Comparison of ENCODE assay signal across 8 mouse cellular contexts in the genomic region with DNA sequence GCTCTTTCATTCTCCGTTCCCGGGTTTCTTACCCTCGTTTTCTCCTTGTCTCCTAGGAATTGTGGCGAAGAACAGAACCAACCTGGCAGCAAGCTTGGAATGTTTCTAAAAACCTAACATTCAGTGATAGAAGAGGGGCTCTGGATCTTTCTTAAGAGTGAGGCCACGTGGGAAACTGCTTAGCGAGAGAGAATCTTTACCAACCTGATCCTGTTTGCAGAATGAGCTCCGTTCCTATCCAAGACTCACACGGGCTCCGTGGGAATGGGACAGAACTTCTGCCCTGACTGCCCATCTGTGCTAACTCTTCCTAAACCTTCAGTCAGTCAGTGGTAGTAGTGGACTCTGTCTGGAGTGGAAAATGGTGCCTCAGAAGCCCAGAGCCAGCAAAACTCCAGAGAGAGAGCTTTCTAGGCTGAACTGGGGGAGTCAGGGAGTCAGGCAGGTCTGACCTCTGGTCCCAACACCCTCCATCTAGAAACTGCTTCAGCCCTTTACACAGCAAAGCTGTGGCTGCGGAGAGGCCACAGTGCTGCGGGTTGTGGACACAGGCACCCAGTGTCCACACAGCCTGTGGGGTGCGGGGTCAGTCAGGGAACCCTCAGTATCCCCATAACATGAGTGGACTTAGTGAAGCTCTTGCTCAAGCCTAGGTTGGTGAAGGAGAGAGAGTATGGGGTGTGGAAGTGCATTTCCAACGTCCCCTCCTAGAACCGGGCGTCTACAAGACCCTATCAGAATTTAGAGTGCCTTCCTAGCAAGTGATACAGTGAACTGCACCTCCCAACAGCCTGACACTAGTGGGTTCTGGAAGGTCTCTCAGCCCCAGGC. TPM values are rescaled to one million over a fixed set of nuclear protein-coding genes. Genes with fewer than 3 reads are reported as not detected.
DNase-seq lines count a peak whose midpoint lies in the region; ATAC-seq and TF ChIP-seq lines count a peak whose summit lies in the region.

No protein-coding gene starts in this region.

- no peaks in the 10 kb centered on the region for H3K36me3 ChIP-seq in forebrain, embryonic 12.5 days (replicated peaks)
- H3K36me3 ChIP-seq in liver, embryonic 12.5 days: no peaks in the 10 kb centered on the region

- peak overlapping the region; percentile 91 for H3K27ac ChIP-seq in gastrocnemius, adult 2 months
- peak overlapping the region; percentile 92 for H3K27ac ChIP-seq in forebrain, embryonic 12.5 days
- H3K27ac ChIP-seq in liver, embryonic 12.5 days: peak overlapping the region; percentile 91

- H3K27me3 ChIP-seq in forebrain, embryonic 12.5 days: peaks cover 25% of the 10 kb centered on the region
- peaks cover 28% of the 10 kb centered on the region for H3K27me3 ChIP-seq in liver, embryonic 12.5 days (replicated peaks)

- 0 out of 2 replicates have a peak, but pooled peaks have one; percentile 1 for ATAC-seq in forebrain, embryonic 12.5 days (ENCODE audit: low FRiP score)
- ATAC-seq in liver, embryonic 12.5 days: no peak

- TF ChIP-seq CTCF in gastrocnemius, adult 2 months (IDR thresholded peaks at IDR 0.05): no peak

- intact Hi-C loops in gastrocnemius, adult 2 months (cut with DNase I): loop anchor here (2.0 to 10.0 kb wide), 3 partner anchors 75 to 271 kb away; no protein-coding TSS in a partner anchor

- WGBS in forebrain, embryonic 12.5 days: 24% methylated on average over 15 of the region's 15 CpGs
- 15% methylated on average over 15 of the region's 15 CpGs for WGBS in liver, embryonic 12.5 days (ENCODE audit: insufficient replicate concordance)

- H3K4me3 ChIP-seq in gastrocnemius, adult 2 months: peak overlapping the region; percentile 80
- peak overlapping the region; percentile 44 for H3K4me3 ChIP-seq in forebrain, embryonic 12.5 days (replicated peaks)
- H3K4me3 ChIP-seq in liver, embryonic 12.5 days: peak overlapping the region; percentile 66

- peak; percentile 14 for DNase-seq in gastrocnemius, adult 2 months
- no peak for DNase-seq in gastrocnemius, postnatal 25 days
- DNase-seq in 3T3-L1 (ENCODE audit: low read depth, low spot score): peak; percentile 43
- DNase-seq in natural killer cell, adult 2 months (ENCODE audit: low spot score in 2 of 2): no peak
- DNase-seq in layer of hippocampus, adult 8-10 months (ENCODE audit: low spot score in 2 of 2): no peak
- DNase-seq in adrenal gland, postnatal 25 days: no peak

- H3K4me2 ChIP-seq in forebrain, embryonic 12.5 days: peak overlapping the region; percentile 60
- H3K4me2 ChIP-seq in liver, embryonic 12.5 days: peak overlapping the region; percentile 91

- H3K9me3 ChIP-seq in forebrain, embryonic 12.5 days: no peaks in the 10 kb centered on the region
- no peaks in the 10 kb centered on the region for H3K9me3 ChIP-seq in liver, embryonic 12.5 days (replicated peaks)

- H3K4me1 ChIP-seq in forebrain, embryonic 12.5 days: peaks cover 59% of the 10 kb centered on the region
- H3K4me1 ChIP-seq in liver, embryonic 12.5 days: peaks cover 80% of the 10 kb centered on the region

- peak overlapping the region; percentile 65 for H3K9ac ChIP-seq in forebrain, embryonic 12.5 days
- H3K9ac ChIP-seq in liver, embryonic 12.5 days: peak overlapping the region; percentile 80

RNA-seq across cellular contexts. Expression of a gene that starts 42.6 kb away (rescaled TPM):
- 100 to 1,000 TPM; 201 to 262 TPM for total RNA-seq in gastrocnemius, adult 2 months (2021)
- total RNA-seq in gastrocnemius, postnatal 25 days (2021): 100 to 1,000 TPM; 236 to 249 TPM
- 2,923 and 2,975 TPM in 2 replicates for polyA plus RNA-seq in forebrain, embryonic 12.5 days (2016; fragmentation: Nextera tagmentation; extraction: Ambion mirVana)
- 952 and 1,008 TPM in 2 replicates for polyA plus RNA-seq in liver, embryonic 12.5 days (2016; fragmentation: Nextera tagmentation; extraction: Ambion mirVana)
- 1,000 to 10,000 TPM; 1,218 to 1,398 (median 1,309) TPM for total RNA-seq in layer of hippocampus, adult 8-10 months (2022)
- total RNA-seq in adrenal gland, postnatal 25 days (2021): 1,036 and 1,352 TPM in 2 replicates

RNA-seq across cellular contexts. Expression of a gene that starts 55.6 kb away (rescaled TPM):
- under 1 TPM in 1 of 2 experiments, not detected in 1; 0.87 TPM for total RNA-seq in gastrocnemius, adult 2 months (2021)
- total RNA-seq in gastrocnemius, postnatal 25 days (2021): under 1 TPM; 0.29 to 0.31 TPM
- 0.82 and 0.91 TPM in 2 replicates for polyA plus RNA-seq in forebrain, embryonic 12.5 days (2016; fragmentation: Nextera tagmentation; extraction: Ambion mirVana)
- polyA plus RNA-seq in liver, embryonic 12.5 days (2016; fragmentation: Nextera tagmentation; extraction: Ambion mirVana): 0.16 and 0.18 TPM in 2 replicates
- under 1 TPM in 3 of 4 experiments, not detected in 1; 0.49 to 0.79 (median 0.73) TPM for total RNA-seq in layer of hippocampus, adult 8-10 months (2022)
- total RNA-seq in adrenal gland, postnatal 25 days (2021): 0.79 TPM in 1 of 2 replicates, not detected in the other

Comparison
In these comparisons a context has a peak if more than half of its experiments do, and no peak if none do; other contexts are left out.
1. DNase-seq: peak in gastrocnemius, adult 2 months (single experiment) and 3T3-L1 (single experiment); none in gastrocnemius, postnatal 25 days (single experiment), natural killer cell, adult 2 months (0 of 2), layer of hippocampus, adult 8-10 months (0 of 2) and adrenal gland, postnatal 25 days (single experiment).
2. Peak in every context shown above with its lines, with median percentiles within 50 percentile points of each other: H3K27ac ChIP-seq and H3K4me3 ChIP-seq.